Mouse (Mus musculus) layer of hippocampus, adult 9-11 months (tissue): ENCODE data around the gene Slc17a6.

Experiments used
- DNase-seq: peaks from one replicate; pipeline ENCODE4 v3.0.0; 2022

Gene Slc17a6

DNA sequence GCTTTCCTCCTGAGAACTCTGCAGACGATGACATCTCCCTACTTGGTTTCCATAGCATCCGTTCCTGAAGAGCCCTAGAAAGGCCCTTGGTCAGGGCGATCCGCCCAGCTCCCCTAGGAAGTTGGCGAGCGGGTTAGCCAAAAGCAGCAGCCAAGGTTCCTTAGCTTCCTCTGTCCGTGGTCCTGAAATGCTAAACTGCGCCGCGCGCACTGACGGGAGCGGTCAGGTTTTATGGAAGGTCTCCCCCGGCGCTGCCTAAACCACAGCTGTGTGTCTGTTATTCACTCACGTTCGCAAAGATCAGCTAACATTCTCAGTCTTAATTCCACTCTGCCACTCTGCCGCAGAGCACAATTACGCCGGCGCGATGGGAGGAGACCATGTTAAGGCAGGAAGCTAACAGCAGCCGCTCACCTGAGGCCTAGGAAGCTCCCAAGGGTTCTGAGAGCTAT, at the start of gene Slc17a6:
Gene Slc17a6, plus strand, starts transcription at position 313 of the 452 bp plus-strand sequence.
- DNase-seq: peak; percentile 10

DNA sequence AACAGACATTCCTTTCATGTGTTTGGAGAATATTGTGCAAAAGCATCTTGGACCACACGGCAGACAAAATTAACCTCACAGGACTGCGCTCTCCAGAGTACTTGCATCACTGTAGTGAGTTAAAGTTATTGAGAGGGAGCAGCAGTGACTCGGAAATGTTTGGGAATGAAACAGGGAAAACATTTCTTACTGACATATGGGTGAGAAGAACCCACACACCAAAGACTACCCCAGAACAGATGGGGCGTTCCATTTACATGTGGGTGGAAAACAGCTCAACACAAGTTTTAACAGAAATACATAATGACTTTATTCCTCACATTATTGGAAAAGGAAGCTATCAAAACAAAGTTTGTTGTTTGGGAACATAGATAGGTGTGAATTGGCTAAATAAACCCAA, 21.8 kb upstream of the Slc17a6 start:
- peak; percentile 46 for DNase-seq

DNA sequence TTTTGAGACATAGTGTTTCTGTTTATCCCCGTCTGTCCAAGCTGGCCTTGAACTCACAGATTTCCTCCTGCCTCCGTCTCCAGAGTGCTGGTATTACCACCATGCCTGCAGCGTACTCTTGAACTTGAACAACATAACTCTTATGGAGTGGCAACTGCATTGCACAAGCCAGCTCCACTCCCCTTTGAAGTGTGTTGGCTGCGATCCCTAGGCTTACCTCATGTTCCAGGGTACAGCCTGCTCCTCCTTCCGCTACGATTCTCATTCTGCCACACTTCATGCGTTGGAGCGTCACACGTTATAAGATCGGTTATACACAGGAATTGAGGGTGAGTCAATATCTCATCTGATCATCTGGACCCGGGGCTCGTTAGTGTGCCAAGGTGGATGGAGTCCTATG, 18.1 kb upstream of the Slc17a6 start:
- DNase-seq: no peak

DNA sequence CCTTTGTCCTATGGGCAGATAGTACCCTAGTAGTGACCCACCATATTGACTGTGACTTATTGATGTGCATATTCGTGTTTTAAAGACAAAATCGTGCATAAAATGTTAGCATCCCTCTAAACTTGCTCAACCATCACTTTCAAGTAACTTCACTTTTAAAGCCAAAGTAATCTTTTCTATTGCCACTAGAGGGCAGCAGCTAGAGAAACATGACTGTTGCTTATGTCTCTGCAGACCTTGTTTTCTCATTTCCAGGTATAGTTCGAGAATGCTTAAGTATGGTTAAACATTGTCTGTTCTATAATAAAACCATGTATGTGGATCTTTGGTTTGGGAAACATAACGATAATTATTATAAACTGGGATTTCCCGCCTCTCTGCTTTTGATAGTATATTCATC, 7.4 kb upstream of the Slc17a6 start:
- DNase-seq: no peak

DNA sequence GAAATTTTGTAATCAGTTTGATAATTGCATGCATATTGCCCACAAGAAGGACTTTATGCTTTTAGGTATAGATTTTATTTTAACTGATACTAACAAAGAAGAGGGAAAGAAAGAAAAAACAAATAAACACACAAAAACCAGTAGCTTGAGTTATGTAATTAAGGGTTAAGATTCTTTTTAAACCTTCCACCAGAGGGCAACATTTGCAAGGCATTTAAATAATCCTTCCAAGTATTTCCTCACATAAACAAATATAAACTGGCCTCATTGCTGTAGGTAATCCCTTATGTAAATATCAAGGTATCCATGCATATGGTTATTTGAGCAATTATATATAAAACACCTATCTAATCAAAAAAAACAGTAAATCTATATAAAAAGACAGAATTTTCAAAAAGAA, 3.9 kb upstream of the Slc17a6 start:
- DNase-seq: no peak

DNA sequence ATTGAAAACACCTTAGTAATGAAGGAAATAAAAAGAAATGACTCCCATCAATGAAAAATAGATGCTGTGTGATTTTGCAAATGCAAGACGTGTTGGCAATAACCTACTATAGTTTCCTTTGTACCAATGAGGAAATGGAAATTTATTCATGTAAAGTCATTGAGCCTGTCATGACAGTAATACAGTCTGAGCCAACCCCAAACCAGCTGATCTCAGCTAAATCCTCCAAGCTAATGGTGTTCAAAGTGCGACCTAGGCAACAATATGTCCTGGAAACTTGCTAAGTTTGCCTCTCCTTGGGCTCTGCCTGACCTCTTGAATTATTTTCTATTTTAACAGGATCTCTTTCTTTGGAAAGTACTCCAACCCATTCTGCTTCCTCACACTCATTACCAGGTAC, 3.4 kb upstream of the Slc17a6 start:
- no peak for DNase-seq

DNA sequence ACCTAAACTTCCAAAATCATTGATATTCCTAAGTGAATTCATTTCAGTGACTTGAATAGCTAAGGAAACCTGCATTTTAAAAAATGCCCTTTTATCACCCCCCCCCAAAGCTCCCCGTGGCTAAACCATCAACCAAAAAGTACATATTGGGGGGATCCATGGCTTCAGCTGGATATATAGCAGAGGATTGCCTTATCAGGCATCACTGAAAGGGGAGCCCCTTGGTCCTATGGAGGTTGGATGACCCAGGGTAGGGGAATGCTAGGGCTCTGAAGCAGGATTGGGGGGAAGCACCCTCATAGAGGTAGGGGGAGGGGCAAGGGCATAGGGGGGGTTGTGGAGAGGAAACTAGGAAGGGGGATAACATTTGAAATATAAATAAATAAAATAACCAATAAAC, 1.8 kb upstream of the Slc17a6 start:
- no peak for DNase-seq

DNA sequence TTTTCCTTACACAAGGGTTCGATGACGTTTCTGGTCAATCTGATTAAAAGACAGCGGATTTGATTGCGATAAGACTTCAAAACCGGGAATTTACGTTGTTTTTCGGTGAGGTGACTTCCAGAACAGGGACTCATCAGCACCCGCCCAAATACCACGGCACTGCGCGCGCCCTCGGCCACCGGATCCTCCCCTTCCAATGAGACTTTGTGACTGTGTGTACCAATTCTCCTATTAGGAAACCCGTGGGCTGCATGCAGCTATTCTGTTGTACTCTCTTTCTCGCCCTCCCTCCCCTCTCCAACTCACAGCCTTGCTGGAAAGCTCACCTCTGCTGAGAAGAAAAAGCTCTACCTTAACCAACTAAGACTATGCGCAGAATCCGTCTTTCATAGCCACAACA, 390 bp downstream of the Slc17a6 start:
- no peak for DNase-seq

DNA sequence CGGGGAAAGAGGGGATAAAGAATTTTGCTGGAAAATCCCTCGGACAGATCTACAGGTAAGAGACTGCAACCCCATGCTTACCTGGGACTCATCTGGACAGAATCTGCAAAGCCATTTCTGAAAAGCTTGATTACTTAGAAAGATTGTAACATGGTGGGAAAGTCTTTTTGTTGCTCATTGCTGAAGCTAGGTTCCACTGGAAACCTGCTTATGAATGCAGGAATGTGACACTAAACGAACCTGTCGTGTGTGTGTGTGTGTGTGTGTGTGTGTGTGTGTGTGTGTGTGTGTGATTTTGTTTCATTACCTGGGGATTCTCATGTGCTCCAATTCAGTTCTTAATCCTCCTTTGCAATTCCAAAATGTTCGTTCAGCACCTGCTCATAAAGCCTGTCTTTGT, 860 bp downstream of the Slc17a6 start:
- no peak for DNase-seq

DNA sequence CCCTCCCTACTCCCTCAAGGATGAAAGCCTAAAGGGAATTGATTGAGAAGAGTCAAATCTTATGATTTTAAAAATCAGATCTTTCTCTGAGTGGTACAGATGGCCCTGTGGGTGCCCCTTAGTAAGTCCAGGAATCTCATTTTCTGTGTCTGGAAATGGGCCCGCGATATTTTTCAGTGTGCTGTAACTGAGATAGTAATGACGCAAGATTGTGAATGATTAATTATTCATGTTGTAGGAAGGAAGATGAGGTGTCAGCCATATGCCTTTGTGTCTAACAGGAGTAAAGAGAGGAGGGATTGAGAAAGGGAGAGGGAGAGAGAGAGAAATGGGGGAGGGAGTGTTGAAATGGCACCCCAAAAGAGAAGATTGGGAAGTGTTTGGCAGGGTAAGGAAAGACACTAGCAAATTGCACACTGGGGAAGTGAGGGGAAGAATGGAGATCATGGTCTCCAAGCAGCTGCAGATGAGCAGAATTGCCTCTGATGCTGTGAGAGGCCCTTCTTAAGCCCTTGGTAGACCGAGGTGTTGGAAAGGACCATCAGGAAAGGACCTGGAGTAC, 2.6 kb downstream of the Slc17a6 start:
- DNase-seq: no peak

DNA sequence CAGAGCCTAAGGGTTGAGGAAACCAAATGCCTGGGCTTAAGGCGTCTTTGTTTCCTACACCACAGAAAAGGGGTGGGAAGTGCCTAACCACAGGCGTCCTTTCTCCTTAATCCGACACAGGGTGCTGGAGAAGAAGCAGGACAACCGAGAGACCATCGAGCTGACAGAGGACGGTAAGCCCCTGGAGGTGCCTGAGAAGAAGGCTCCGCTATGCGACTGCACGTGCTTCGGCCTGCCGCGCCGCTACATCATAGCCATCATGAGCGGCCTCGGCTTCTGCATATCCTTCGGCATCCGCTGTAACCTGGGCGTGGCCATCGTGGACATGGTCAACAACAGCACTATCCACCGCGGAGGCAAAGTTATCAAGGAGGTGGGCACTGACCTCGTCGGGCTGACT, 3.4 kb downstream of the Slc17a6 start:
- no peak for DNase-seq

DNA sequence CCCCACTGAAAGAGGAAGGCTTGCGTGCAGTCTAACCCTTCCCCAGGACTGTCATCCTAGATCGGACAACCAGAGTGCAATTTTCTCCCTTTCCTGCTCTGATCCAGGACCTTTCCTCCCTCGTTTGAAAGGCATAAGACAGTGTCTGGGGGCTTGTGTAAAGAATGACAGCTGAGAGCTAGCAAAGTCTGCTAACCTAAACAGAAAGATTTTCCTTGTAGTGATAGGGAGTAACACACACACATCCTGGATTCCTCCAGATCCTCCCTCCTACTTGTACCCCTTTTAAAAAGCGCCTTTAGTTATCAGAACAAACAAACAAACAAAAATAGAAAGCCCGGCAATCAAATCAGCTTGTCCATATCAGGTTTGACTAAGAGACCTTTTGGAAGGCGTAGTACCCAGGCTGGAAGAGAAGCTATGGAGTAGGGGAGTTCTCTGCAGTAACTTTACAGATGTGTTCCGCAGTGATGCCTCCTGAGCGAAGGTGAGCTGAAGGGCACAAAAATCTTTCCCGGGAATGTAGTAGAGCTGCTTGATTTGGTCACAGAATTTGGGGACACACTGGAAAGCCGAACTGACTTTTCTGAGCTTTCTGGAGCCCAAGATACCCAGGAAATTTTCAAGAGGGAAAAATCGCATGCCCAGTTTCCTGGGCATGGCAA, 3.9 kb downstream of the Slc17a6 start:
- DNase-seq: no peak

DNA sequence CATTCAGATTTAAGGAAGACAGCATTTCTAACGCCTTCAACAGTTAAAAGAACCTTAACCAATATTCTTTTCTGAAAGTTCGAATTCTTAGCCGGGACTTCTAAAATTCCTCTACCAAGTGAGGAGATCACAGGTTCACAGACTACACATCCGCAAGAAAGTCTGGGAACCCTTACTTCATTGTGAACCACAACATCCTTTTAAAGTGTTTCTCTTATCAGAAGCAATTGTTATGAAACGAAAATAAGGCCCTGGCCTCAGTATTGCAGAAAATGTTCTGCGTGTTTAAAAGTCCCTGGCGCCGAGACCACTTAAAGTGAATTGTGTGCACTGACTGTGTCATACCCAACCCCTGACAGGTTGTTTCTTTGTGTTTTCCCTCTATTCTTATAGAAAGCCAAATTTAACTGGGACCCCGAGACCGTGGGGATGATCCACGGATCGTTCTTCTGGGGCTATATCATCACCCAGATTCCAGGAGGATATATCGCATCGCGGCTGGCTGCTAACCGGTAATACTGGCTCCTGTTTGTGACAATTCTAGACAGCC, 4.7 kb downstream of the Slc17a6 start:
- DNase-seq: no peak

DNA sequence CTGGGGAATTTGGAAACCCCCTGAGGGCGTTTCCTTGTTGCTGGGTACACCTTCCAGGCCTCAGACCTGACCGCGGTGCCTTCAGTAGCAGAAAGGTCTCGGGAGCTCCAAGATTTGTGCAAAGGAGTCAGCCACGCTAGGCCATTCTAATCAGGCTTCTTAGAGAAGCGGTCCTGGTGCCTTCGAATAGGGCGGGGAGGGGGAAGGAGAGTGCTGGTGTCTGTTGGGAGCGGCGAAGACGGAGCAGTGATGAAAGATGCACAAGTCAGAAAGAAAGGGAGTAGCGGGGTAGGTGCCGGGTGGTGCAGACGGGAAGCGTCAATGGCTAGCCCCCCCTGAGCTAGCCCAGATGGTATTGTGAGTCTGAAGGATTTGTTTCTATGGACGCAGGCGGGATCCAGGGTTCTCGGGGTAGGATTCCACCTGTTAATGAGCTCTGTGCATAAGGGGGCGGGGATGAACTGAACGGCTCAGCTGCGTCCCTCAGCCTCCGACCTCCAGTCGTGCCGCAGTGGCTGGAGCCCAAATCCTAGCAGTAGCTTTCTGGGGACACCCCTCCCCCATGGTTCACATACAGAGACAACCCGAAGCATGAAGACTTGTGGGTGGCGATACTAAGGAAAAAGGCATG, 5.3 kb downstream of the Slc17a6 start:
- no peak for DNase-seq

DNA sequence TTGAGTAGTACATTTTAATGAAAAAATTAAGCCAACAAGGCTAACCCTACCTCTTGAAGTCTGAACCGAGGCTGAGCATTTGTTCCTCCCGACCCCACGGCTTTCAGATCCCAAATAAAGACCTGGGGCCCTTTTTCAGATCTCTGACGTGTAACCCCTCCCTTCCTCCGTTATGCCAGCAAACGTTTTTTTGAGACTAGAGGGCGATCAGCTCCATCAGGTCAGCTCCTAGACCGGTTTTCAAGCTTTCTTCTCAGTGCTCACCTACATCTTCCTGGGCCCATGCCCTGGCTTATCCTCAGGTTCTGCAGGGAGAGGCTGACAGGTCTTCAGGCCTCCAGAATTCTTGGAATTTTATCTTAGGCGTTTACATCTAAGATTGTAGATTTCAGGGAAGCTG, 5.9 kb downstream of the Slc17a6 start:
- no peak for DNase-seq

DNA sequence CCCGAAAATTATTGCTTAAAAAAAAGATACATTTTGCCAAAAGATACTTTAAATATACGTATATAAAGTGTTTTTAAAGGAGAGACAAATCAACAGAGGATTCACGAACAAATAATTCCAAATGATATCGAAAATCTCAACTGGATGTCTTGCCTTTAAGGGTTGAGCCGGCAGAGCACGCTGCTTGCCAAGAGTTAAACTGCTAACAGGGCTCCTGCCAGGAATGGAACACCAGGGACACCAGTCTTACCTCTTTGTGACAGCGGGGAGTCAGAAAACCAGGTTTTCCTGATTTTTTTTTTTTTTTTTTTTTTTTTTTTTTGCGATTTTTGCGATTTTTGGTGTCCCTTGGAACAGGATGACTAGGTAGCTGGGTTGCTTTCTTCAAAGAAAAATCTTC, 6.5 kb downstream of the Slc17a6 start:
- DNase-seq: no peak

DNA sequence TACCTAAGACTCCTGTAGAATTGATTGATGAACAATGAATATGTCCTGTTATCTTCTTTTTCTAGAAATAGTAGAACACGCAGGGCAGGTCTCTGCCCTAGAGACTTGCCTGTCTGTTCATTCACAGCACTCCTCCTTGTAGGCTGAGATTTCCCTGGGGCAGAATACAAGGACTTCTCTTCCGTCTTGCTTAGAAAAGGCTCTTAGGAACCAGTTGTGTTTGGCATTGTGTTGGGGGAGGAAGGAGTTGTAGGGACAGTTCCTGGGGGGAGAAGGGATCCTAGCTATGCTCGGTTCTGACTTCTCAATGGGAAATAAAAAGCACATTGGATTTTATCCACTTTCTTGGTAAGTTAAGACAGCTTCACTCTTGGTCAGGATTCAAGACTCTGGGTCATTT, 7.4 kb downstream of the Slc17a6 start:
- no peak for DNase-seq

DNA sequence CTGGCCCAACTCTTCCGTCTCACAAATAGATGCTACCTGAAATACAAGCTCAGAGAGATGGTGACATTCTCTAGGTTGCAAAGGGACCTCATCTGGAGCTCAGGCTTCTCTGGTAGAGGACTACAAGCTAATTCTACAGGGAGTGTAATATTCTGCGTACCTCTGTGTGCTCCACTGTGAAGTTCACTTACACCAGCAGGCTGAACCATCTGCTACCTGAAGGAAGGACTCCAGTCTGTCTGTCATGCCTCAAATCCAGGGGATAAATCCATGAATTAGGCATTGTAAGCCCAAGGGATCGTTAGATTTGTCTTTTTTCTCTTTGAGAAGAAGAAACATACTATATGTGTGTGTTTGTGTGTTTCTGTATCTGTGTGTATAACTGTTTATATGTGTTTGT, 9.4 kb downstream of the Slc17a6 start:
- no peak for DNase-seq

DNA sequence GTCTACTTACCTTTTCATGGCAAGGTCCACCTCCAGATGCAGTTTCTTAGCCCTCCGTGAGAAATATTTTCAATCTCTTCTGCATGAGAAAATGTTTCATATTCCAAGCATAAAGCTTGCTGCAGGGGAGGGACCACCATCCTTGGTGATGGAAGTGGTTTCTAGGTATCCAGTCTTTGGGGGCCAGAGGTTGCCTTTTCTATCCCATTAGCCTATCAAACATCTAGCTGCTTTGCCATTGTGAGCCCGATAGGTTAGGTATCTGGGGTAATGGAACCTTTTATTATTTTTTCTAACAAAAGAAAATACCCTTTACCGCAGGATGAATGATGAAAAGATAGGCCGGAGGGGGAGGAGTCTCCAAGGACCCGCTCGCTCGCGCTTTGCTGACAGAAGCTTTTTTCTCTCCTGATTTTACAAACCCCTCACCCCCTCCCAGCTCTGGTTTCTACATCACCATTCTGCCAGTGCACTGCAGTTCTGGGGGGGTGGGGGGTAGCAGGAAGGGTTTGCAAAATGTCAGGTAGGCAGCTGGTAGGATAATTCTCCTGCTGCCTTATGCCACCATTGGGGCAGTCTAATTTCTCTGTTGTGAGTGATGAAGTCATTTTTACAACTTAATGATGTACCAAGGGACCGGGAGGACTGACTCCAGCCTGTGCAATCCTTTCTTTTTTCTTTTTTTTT, 10.9 kb downstream of the Slc17a6 start:
- DNase-seq: no peak

DNA sequence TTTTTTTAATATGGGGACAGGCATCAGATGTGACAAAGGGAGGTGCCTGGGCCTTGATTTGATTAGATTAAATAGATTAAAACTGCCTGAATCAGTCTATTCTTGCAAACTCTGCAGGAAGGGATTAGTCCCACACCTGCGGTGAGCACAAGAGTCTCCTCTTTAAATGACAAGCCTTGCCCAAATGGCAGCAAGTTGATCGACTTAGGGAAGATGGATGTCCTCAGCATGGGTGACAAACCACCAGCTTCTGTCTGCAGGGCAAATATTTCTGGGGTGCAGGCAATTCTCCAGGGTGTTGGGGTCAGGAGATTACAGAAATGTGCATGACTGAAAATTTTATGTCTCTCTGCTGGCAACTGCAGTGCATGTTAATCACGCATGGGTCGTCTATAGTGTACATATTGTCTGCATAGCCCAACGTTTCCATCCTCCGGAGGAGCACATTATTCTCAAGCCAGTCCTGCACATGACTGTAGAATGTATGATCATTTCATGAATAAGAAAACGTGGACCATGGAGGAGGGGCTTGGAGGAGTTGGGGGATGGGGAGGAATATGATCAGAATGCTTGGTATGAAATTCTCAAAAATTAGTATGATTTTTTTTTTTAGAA, 11.5 kb downstream of the Slc17a6 start:
- DNase-seq: no peak

DNA sequence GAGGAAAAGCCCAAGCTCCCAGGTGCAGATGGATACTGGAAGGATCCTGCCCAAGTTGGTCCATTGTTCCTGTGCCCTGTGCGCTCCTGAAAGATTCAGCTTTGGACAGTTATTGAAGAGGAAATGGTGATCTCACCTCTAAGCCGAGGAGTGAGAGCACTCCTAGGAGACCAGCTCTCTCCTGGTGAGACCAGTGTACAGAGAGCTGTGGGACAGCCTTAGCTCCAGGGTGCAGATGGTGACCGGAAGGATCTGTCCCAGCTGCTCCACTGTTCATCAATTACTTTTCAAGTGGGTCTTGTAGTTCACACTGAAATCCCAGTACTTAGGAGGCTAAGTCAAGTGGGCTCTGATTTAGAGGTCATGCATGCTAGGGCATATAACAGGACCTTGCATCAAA, 35.3 kb downstream of the Slc17a6 start:
- no peak for DNase-seq

DNA sequence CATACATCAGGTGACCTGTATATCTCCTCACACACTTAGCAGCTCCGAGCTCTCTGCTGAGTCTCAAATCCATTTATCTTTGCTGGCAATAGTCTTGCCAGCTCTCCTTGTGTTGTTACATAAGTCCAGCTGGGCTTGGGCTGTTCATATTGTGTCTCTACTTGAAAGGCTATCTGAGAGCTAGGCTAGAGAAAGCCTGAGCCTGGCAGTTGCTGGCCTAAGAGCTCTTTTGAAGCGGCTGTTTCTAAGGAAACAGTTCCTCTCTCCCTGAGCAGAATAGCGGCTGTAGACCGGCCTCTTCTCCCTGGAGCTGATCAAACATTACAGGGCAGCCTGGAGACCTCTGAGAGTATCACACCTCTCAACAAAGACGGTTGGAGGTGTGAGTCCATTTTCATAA, 40.6 kb downstream of the Slc17a6 start:
- DNase-seq: peak; percentile 13

DNA sequence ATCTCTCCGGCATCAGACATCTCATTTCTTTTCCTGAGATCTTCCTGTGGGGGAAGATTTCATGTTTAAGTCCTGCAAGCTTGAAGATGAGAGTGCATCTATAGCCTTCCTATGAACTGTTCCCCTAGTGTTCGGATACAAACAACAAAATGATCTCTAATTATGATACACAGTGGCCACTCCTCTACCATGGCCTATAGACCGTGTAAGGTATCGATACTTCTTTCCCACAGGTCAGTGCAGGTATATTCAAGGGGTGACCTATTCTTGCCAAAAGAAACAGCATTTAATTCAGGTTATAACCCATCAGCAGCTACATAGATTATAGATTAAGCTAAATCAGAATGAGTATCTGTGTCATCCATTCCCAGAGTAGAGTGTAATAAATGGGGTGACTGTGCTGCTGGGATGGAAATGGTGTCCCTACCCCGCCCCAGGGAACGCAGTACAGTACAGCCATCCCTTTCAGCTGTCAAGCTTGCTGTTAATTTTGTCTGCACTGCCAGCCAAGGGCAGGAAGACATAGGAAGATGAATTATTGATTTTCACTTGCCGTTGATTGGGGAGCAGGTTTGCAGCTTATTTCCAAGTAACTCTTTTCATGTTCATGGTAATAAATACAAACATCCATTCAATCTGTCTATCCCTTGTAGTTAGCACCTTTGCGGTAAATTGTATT, 71.9 kb downstream of the Slc17a6 start:
- DNase-seq: no peak
